ENCODE assay signal across 22 mouse cellular contexts in the genomic region with DNA sequence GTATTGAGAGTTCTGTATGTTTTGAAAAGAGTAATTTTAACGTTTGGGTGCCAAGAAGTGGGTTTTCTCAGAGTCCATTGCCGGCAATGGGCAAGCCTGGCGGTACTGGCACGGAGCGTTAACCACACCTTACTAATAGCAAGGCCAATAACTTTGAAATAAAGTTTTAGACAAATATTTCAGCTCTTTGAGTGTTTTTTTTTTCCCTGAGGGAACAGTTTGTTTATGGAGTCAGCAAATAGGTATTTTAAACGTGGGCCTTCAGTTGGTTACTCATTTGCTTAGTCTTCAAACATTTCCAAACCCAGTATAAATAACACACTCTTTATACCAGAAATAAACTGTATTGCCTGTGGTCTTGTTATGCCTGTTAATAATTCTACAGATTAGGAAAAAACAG. TPM values are rescaled to one million over a fixed set of nuclear protein-coding genes. Genes with fewer than 3 reads are reported as not detected.
DNase-seq lines count a peak whose midpoint lies in the region; ATAC-seq and TF ChIP-seq lines count a peak whose summit lies in the region.
"Had no signal": no experiment of that assay in that cellular context is flagged by ENCODE, and none has a peak within 500 bp of the region (broad histone marks: within the 10 kb centered on the region; RNA-seq: fewer than 3 reads in every experiment).

No protein-coding gene starts in this region.

- no peak overlapping the region for H3K9ac ChIP-seq in kidney, postnatal 0 days (ENCODE audit: low read depth, low read length)
- no peak overlapping the region for H3K9ac ChIP-seq in lung, postnatal 0 days (replicated peaks; ENCODE audit: low read depth)
- H3K9ac ChIP-seq: forebrain, embryonic 15.5 days; heart, embryonic 12.5 days; heart, embryonic 15.5 days; hindbrain, embryonic 13.5 days had no signal

- no peak for ATAC-seq in kidney, postnatal 0 days (replicated peaks; ENCODE audit: low FRiP score, low read depth)
- no peak for ATAC-seq in lung, postnatal 0 days
- ATAC-seq: activated CD4-positive, CD25-positive, alpha-beta regulatory T cell, adult 4 months; forebrain, embryonic 15.5 days; hindbrain, embryonic 16.5 days had no signal

- WGBS in kidney, adult 2 months = 32% methylated on average over 6 of the region's 6 CpGs
- WGBS in kidney, postnatal 0 days = 63% methylated on average over 6 of the region's 6 CpGs
- 69% methylated on average over 6 of the region's 6 CpGs for WGBS in lung, postnatal 0 days

- peaks cover 19% of the 10 kb centered on the region for H3K4me1 ChIP-seq in kidney, adult 2 months (ENCODE audit: control insufficient read depth, insufficient read depth, low read length)
- H3K4me1 ChIP-seq in kidney, postnatal 0 days (replicated peaks; ENCODE audit: insufficient read depth, low read length) = no peaks in the 10 kb centered on the region
- H3K4me1 ChIP-seq in lung, postnatal 0 days (ENCODE audit: insufficient read depth, low read depth, low read length) = no peaks in the 10 kb centered on the region; the same call in 1 of the 2 replicates
- H3K4me1 ChIP-seq: forebrain, embryonic 15.5 days; heart, embryonic 15.5 days; hindbrain, embryonic 10.5 days; hindbrain, embryonic 13.5 days had no signal

- no peak for TF ChIP-seq EP300 in lung, postnatal 0 days (IDR thresholded peaks at IDR 0.05)

- peaks cover 17% of the 10 kb centered on the region for H3K36me3 ChIP-seq in kidney, adult 2 months (ENCODE audit: control insufficient read depth, insufficient read depth, low read length)
- peaks cover 23% of the 10 kb centered on the region for H3K36me3 ChIP-seq in kidney, postnatal 0 days (ENCODE audit: insufficient read depth, low read length)
- peaks cover 20% of the 10 kb centered on the region; the same call in 1 of the 2 replicates for H3K36me3 ChIP-seq in lung, postnatal 0 days (ENCODE audit: insufficient read depth, low read length)

- H3K4me2 ChIP-seq in kidney, postnatal 0 days (ENCODE audit: low read length) = no peak overlapping the region
- H3K4me2 ChIP-seq in lung, postnatal 0 days (replicated peaks; ENCODE audit: low read depth, low read length) = no peak overlapping the region
- H3K4me2 ChIP-seq: forebrain, embryonic 15.5 days; heart, embryonic 12.5 days; heart, embryonic 15.5 days; hindbrain, embryonic 13.5 days had no signal

- no peaks in the 10 kb centered on the region for H3K9me3 ChIP-seq in kidney, postnatal 0 days (replicated peaks; ENCODE audit: low read length)
- no peaks in the 10 kb centered on the region for H3K9me3 ChIP-seq in lung, postnatal 0 days (ENCODE audit: low read length)
- H3K9me3 ChIP-seq: forebrain, embryonic 15.5 days; heart, embryonic 12.5 days; heart, embryonic 15.5 days; hindbrain, embryonic 10.5 days; hindbrain, embryonic 13.5 days had no signal

- no peak for TF ChIP-seq CTCF in kidney, adult 2 months (conservative IDR thresholded peaks at IDR 0.05; ENCODE audit: insufficient read depth, insufficient read length, low read depth, low read length)
- no peak for TF ChIP-seq CTCF in kidney, postnatal 0 days (IDR thresholded peaks at IDR 0.05; ENCODE audit: low read depth)
- TF ChIP-seq CTCF in lung, postnatal 0 days (IDR thresholded peaks at IDR 0.05) = no peak

- TF ChIP-seq POLR2A in kidney, adult 2 months (IDR thresholded peaks at IDR 0.05; ENCODE audit: low read depth, low read length) = no peak

- peak; percentile 75 for DNase-seq in kidney, adult 2 months
- DNase-seq in kidney, adult 18-20 months = no peak
- peak; percentile 13 for DNase-seq in kidney, postnatal 0 days (ENCODE audit: low spot score)
- no peak for DNase-seq in kidney, postnatal 10 days
- DNase-seq in lung, postnatal 0 days (ENCODE audit: low spot score) = peak; percentile 40
- no peak for DNase-seq in lung, postnatal 25 days (ENCODE audit: low spot score)
- DNase-seq: adrenal gland, adult 8-10 months; adrenal gland, postnatal 25 days; cerebellum, adult 18-20 months; cerebellum, adult 9-10 months; cerebellum, postnatal 14 days; gastrocnemius, postnatal 25 days; heart, adult 18-20 months; heart, postnatal 10 days; heart, postnatal 36 days had no signal

- H3K27ac ChIP-seq in kidney, adult 2 months (ENCODE audit: insufficient read depth, low read depth, low read length) = peak overlapping the region; percentile 56; the same call in 1 of the 2 replicates
- 0 out of 2 replicates have a peak overlapping the region, but pooled peaks have one; percentile 19 for H3K27ac ChIP-seq in kidney, postnatal 0 days
- no peak overlapping the region; the same call in 1 of the 2 replicates for H3K27ac ChIP-seq in lung, postnatal 0 days (ENCODE audit: low read length)
- H3K27ac ChIP-seq: forebrain, embryonic 15.5 days; heart, embryonic 15.5 days; hindbrain, embryonic 10.5 days; hindbrain, embryonic 13.5 days had no signal

- no peak overlapping the region for H3K4me3 ChIP-seq in kidney, adult 2 months (ENCODE audit: insufficient read depth, low read depth, low read length)
- H3K4me3 ChIP-seq in kidney, postnatal 0 days (replicated peaks; ENCODE audit: low read depth, low read length) = no peak overlapping the region
- H3K4me3 ChIP-seq in lung, postnatal 0 days (ENCODE audit: low read depth, low read length) = no peak overlapping the region
- H3K4me3 ChIP-seq: forebrain, embryonic 15.5 days; heart, embryonic 12.5 days; heart, embryonic 15.5 days; hindbrain, embryonic 10.5 days; hindbrain, embryonic 13.5 days had no signal

- no peaks in the 10 kb centered on the region for H3K27me3 ChIP-seq in kidney, adult 2 months (replicated peaks; ENCODE audit: control insufficient read depth, insufficient read depth, low read length)
- H3K27me3 ChIP-seq in kidney, postnatal 0 days (ENCODE audit: insufficient read depth, low read length) = no peaks in the 10 kb centered on the region
- no peaks in the 10 kb centered on the region for H3K27me3 ChIP-seq in lung, postnatal 0 days (replicated peaks; ENCODE audit: insufficient read depth, low read length)
- H3K27me3 ChIP-seq: forebrain, embryonic 15.5 days; heart, embryonic 12.5 days; heart, embryonic 15.5 days; hindbrain, embryonic 13.5 days had no signal

RNA-seq across cellular contexts. Expression of gene Hmgcs1, which starts 17.7 kb away (rescaled TPM):
- 67.5 and 86.3 TPM in 2 replicates for polyA plus RNA-seq in kidney, adult 2 months (2012; rRNA removed)
- polyA plus RNA-seq in kidney, postnatal 0 days (2015; fragmentation: Nextera tagmentation; extraction: Ambion mirVana) = 153 and 180 TPM in 2 replicates
- 95.4 and 118 TPM in 2 replicates for polyA plus RNA-seq in lung, postnatal 0 days (2015; fragmentation: Nextera tagmentation; extraction: Ambion mirVana)

RNA-seq across cellular contexts. Expression of gene Nim1k, which starts 47.8 kb away (rescaled TPM):
- 0.88 and 1.0 TPM in 2 replicates for polyA plus RNA-seq in kidney, adult 2 months (2012; rRNA removed)
- polyA plus RNA-seq in kidney, postnatal 0 days (2015; fragmentation: Nextera tagmentation; extraction: Ambion mirVana) = 1.2 and 1.3 TPM in 2 replicates
- 0.63 and 0.76 TPM in 2 replicates for polyA plus RNA-seq in lung, postnatal 0 days (2015; fragmentation: Nextera tagmentation; extraction: Ambion mirVana)

Comparison
In these comparisons a context has a peak if more than half of its experiments do, and no peak if none do; other contexts are left out.
1. DNase-seq: peak in kidney, adult 2 months (single experiment), kidney, postnatal 0 days (single experiment) and lung, postnatal 0 days (single experiment); none in kidney, adult 18-20 months (single experiment), kidney, postnatal 10 days (single experiment) and lung, postnatal 25 days (single experiment).